Mouse (Mus musculus): ENCODE results near the gene Nampt. TPM values are rescaled to one million over a fixed set of nuclear protein-coding genes. Genes with fewer than 3 reads are reported as not detected.

The Nampt gene
- polyA plus RNA-seq, 1 experiment from 2014 or later = 16.4 TPM

- no peak overlapping the region for H3K27ac ChIP-seq (ENCODE audit: low read depth)
- no peaks in the 10 kb centered on the region for H3K27me3 ChIP-seq (ENCODE audit: insufficient read depth, low read length)
- H3K4me1 ChIP-seq (ENCODE audit: insufficient read depth) = peaks cover 16% of the 10 kb centered on the region
- no peak for ATAC-seq
- TF ChIP-seq CTCF (IDR thresholded peaks at IDR 0.05; ENCODE audit: low read depth) (no peak), EP300 (IDR thresholded peaks at IDR 0.05; ENCODE audit: low read depth) (no peak)
- no peak overlapping the region for H3K4me3 ChIP-seq (ENCODE audit: low read depth, low read length)
- no peak for DNase-seq
- H3K9me3 ChIP-seq (ENCODE audit: low read length) = no peaks in the 10 kb centered on the region
- no peak overlapping the region for H3K9ac ChIP-seq (replicated peaks)
- H3K36me3 ChIP-seq (replicated peaks; ENCODE audit: insufficient read depth, low read length) = peaks cover 21% of the 10 kb centered on the region
- 92% methylated on average over 6 of the region's 6 CpGs for WGBS (ENCODE audit: insufficient replicate concordance)
- no peak overlapping the region for H3K4me2 ChIP-seq (ENCODE audit: low read depth, low read length)
Measured at GRCm38 (mm10) chr12:32824586-32824985, 5.2 kb downstream of the Nampt start.

GRCm38 (mm10) chr12:32826971-32827370 lies 7.6 kb downstream of the Nampt start:
- H3K9me3 ChIP-seq (ENCODE audit: low read length) = no peaks in the 10 kb centered on the region
- WGBS (ENCODE audit: insufficient replicate concordance) = 31% methylated on average over 3 of the region's 3 CpGs

GRCm38 (mm10) chr12:32828137-32828760 lies 8.9 kb downstream of the Nampt start:
- no peak overlapping the region for H3K4me3 ChIP-seq (ENCODE audit: low read depth, low read length)
- 51% methylated on average over 8 of the region's 8 CpGs for WGBS (ENCODE audit: insufficient replicate concordance)
- peak overlapping the region; percentile 26; the same call in 1 of the 2 replicates for H3K4me2 ChIP-seq (ENCODE audit: low read depth, low read length)
- ATAC-seq (no peak), DNase-seq (no peak)
- peaks cover 32% of the 10 kb centered on the region for H3K36me3 ChIP-seq (replicated peaks; ENCODE audit: insufficient read depth, low read length)
- no peak overlapping the region; the same call in 1 of the 2 replicates for H3K9ac ChIP-seq (replicated peaks)
- TF ChIP-seq EP300 (IDR thresholded peaks at IDR 0.05; ENCODE audit: low read depth) = no peak
- TF ChIP-seq CTCF (IDR thresholded peaks at IDR 0.05; ENCODE audit: low read depth) = no peak
- H3K27ac ChIP-seq (ENCODE audit: low read depth) = peak overlapping the region; percentile 2; the same call in 1 of the 2 replicates
- H3K4me1 ChIP-seq (ENCODE audit: insufficient read depth) = peaks cover 12% of the 10 kb centered on the region
- no peaks in the 10 kb centered on the region for H3K9me3 ChIP-seq (ENCODE audit: low read length)
- H3K27me3 ChIP-seq (ENCODE audit: insufficient read depth, low read length) = no peaks in the 10 kb centered on the region

More at GRCm38 (mm10) chr12:32826971-32827370, 7.6 kb downstream of the Nampt start:
- ATAC-seq (no peak), DNase-seq (peak; percentile 78)
- Histone ChIP-seq H3K27ac (ENCODE audit: low read depth) (no peak overlapping the region), H3K36me3 (replicated peaks; ENCODE audit: insufficient read depth, low read length) (peaks cover 28% of the 10 kb centered on the region), H3K4me3 (ENCODE audit: low read depth, low read length) (no peak overlapping the region), H3K9ac (replicated peaks) (no peak overlapping the region), H3K4me1 (ENCODE audit: insufficient read depth) (peaks cover 16% of the 10 kb centered on the region), H3K27me3 (ENCODE audit: insufficient read depth, low read length) (no peaks in the 10 kb centered on the region), H3K4me2 (ENCODE audit: low read depth, low read length) (no peak overlapping the region)
- TF ChIP-seq EP300 (IDR thresholded peaks at IDR 0.05; ENCODE audit: low read depth) (no peak), CTCF (IDR thresholded peaks at IDR 0.05; ENCODE audit: low read depth) (peak; percentile 81)

- H3K4me2 ChIP-seq (ENCODE audit: low read depth, low read length) = no peak overlapping the region
- ATAC-seq = no peak
- no peak overlapping the region for H3K27ac ChIP-seq (ENCODE audit: low read depth)
- peaks cover 12% of the 10 kb centered on the region; the same call in 1 of the 2 replicates for H3K4me1 ChIP-seq (ENCODE audit: insufficient read depth)
- no peak overlapping the region for H3K4me3 ChIP-seq (ENCODE audit: low read depth, low read length)
- no peak overlapping the region for H3K9ac ChIP-seq (replicated peaks)
- TF ChIP-seq CTCF (IDR thresholded peaks at IDR 0.05; ENCODE audit: low read depth) (no peak), EP300 (IDR thresholded peaks at IDR 0.05; ENCODE audit: low read depth) (no peak)
- H3K27me3 ChIP-seq (ENCODE audit: insufficient read depth, low read length) = no peaks in the 10 kb centered on the region
- H3K36me3 ChIP-seq (replicated peaks; ENCODE audit: insufficient read depth, low read length) = peaks cover 38% of the 10 kb centered on the region
- WGBS (ENCODE audit: insufficient replicate concordance) = 85% methylated on average over 9 of the region's 9 CpGs
- no peaks in the 10 kb centered on the region for H3K9me3 ChIP-seq (ENCODE audit: low read length)
- no peak for DNase-seq
Measured at GRCm38 (mm10) chr12:32829321-32830090, 10.2 kb downstream of the Nampt start.

- TF ChIP-seq EP300 (IDR thresholded peaks at IDR 0.05; ENCODE audit: low read depth) (no peak), CTCF (IDR thresholded peaks at IDR 0.05; ENCODE audit: low read depth) (no peak)
- ATAC-seq (no peak), DNase-seq (no peak)
- H3K27ac ChIP-seq (ENCODE audit: low read depth) = no peak overlapping the region
- peaks cover 9% of the 10 kb centered on the region; the same call in 1 of the 2 replicates for H3K4me1 ChIP-seq (ENCODE audit: insufficient read depth)
- H3K9ac ChIP-seq (replicated peaks) = no peak overlapping the region
- no peaks in the 10 kb centered on the region for H3K27me3 ChIP-seq (ENCODE audit: insufficient read depth, low read length)
- no peaks in the 10 kb centered on the region for H3K9me3 ChIP-seq (ENCODE audit: low read length)
- 81% methylated on average over 3 of the region's 3 CpGs for WGBS (ENCODE audit: insufficient replicate concordance)
- H3K36me3 ChIP-seq (replicated peaks; ENCODE audit: insufficient read depth, low read length) = peaks cover 48% of the 10 kb centered on the region
- H3K4me2 ChIP-seq (ENCODE audit: low read depth, low read length) = no peak overlapping the region
- no peak overlapping the region for H3K4me3 ChIP-seq (ENCODE audit: low read depth, low read length)
Measured at GRCm38 (mm10) chr12:32832076-32832475, 12.7 kb downstream of the Nampt start.

- no peak for DNase-seq
- H3K9ac ChIP-seq (replicated peaks) = no peak overlapping the region
- 85% methylated on average over 6 of the region's 6 CpGs for WGBS (ENCODE audit: insufficient replicate concordance)
- no peaks in the 10 kb centered on the region for H3K4me1 ChIP-seq (ENCODE audit: insufficient read depth)
- no peaks in the 10 kb centered on the region for H3K9me3 ChIP-seq (ENCODE audit: low read length)
- H3K36me3 ChIP-seq (replicated peaks; ENCODE audit: insufficient read depth, low read length) = peaks cover 60% of the 10 kb centered on the region
- TF ChIP-seq EP300 (IDR thresholded peaks at IDR 0.05; ENCODE audit: low read depth) (no peak), CTCF (IDR thresholded peaks at IDR 0.05; ENCODE audit: low read depth) (no peak)
- H3K4me2 ChIP-seq (ENCODE audit: low read depth, low read length) = no peak overlapping the region
- H3K27ac ChIP-seq (ENCODE audit: low read depth) = no peak overlapping the region
- no peak overlapping the region for H3K4me3 ChIP-seq (ENCODE audit: low read depth, low read length)
- H3K27me3 ChIP-seq (ENCODE audit: insufficient read depth, low read length) = no peaks in the 10 kb centered on the region
- no peak for ATAC-seq
Measured at GRCm38 (mm10) chr12:32834781-32835180, 15.4 kb downstream of the Nampt start.

All from liver, postnatal 0 days (tissue).